15 mouse cellular contexts compared by ENCODE assay signal in the genomic region with DNA sequence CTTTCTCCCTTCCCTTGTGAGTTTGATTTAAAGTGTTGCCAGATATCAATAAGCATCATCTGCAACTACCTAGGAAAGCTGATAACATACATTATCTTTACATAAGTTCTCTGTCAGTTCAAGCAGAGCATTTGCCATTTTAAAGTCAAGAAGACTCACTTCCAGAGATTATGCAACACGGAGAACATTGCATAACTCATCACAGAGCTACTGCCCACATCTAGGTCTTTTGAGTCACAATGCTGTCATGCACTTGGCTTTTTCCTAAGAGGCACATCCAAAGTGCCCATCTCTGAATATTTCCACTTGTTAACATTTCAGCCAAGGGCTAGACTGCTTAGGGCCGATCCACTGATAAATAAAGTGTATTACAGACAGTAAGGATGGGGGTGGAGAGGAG. TPM values are rescaled to one million over a fixed set of nuclear protein-coding genes. Genes with fewer than 3 reads are reported as not detected.
A peak's percentile ranks its signal among the peaks of the same experiment; 100 is the strongest.
DNase-seq lines count a peak whose midpoint lies in the region; ATAC-seq lines count a peak whose summit lies in the region.
"Had no signal": no experiment of that assay in that cellular context is flagged by ENCODE, and none has a peak within 500 bp of the region (broad histone marks: within the 10 kb centered on the region; RNA-seq: fewer than 3 reads in every experiment).

No protein-coding gene starts in this region.

- H3K4me2 ChIP-seq in hindbrain, embryonic 12.5 days (replicated peaks): no peak overlapping the region
- H3K4me2 ChIP-seq: heart, embryonic 15.5 days; hindbrain, embryonic 15.5 days; limb, embryonic 13.5 days; lung, embryonic 14.5 days had no signal

- peak; percentile 46 to 73 for DNase-seq in frontal cortex, adult 2 months (ENCODE audit: extremely low spot score in 1 of 2, low spot score in 1 of 2)
- no peak for DNase-seq in frontal cortex, postnatal 14 days (ENCODE audit: low spot score in 2 of 2)
- DNase-seq in left cerebral cortex, postnatal 25 days (ENCODE audit: low spot score in 2 of 2): peak; percentile 43 to 86
- no peak for DNase-seq in left cerebral cortex, postnatal 10 days (ENCODE audit: extremely low spot score in 1 of 2, low spot score in 2 of 2)
- peak; percentile 8 for DNase-seq in adrenal gland, postnatal 10 days
- no peak for DNase-seq in kidney, postnatal 14 days
- DNase-seq: kidney, adult 2 months; lung, embryonic 14.5 days; spleen, adult 18-20 months had no signal

- intact Hi-C loops in left cerebral cortex, postnatal 25 days (cut with DNase I): loop anchor here (5.0 kb wide), 2 partner anchors 55 to 150 kb away; partner anchors contain the start of gene Adam22
- intact Hi-C loops in left cerebral cortex, postnatal 10 days (cut with DNase I): no loop called here

- no peaks in the 10 kb centered on the region for H3K27me3 ChIP-seq in hindbrain, embryonic 12.5 days
- H3K27me3 ChIP-seq: heart, embryonic 15.5 days; hindbrain, embryonic 15.5 days; limb, embryonic 13.5 days had no signal

- H3K9me3 ChIP-seq in hindbrain, embryonic 12.5 days (replicated peaks): no peaks in the 10 kb centered on the region
- H3K9me3 ChIP-seq: heart, embryonic 15.5 days; hindbrain, embryonic 15.5 days; limb, embryonic 13.5 days had no signal

- H3K9ac ChIP-seq in hindbrain, embryonic 12.5 days: no peak overlapping the region
- H3K9ac ChIP-seq: heart, embryonic 15.5 days; hindbrain, embryonic 15.5 days; limb, embryonic 13.5 days; lung, embryonic 14.5 days had no signal

- peak; percentile 87 for ATAC-seq in granulocyte monocyte progenitor cell, adult 5-6 weeks (replicated peaks; ENCODE audit: poor library complexity, severe bottlenecking)
- no peak for ATAC-seq in hindbrain, embryonic 12.5 days (ENCODE audit: low FRiP score)

- H3K27ac ChIP-seq in hindbrain, embryonic 12.5 days: no peak overlapping the region
- H3K27ac ChIP-seq: heart, embryonic 15.5 days; hindbrain, embryonic 15.5 days; limb, embryonic 13.5 days had no signal

- 97% methylated on average over 2 of the region's 2 CpGs for whole genome bisulfite sequencing in hindbrain, embryonic 12.5 days

- no peaks in the 10 kb centered on the region for H3K4me1 ChIP-seq in hindbrain, embryonic 12.5 days
- H3K4me1 ChIP-seq: heart, embryonic 15.5 days; hindbrain, embryonic 15.5 days had no signal

- no peak overlapping the region for H3K4me3 ChIP-seq in hindbrain, embryonic 12.5 days
- H3K4me3 ChIP-seq: erythroblast, embryonic 14.5 days; heart, embryonic 15.5 days; hindbrain, embryonic 15.5 days; limb, embryonic 13.5 days had no signal

- H3K36me3 ChIP-seq in hindbrain, embryonic 12.5 days: no peaks in the 10 kb centered on the region
- H3K36me3 ChIP-seq: heart, embryonic 15.5 days; hindbrain, embryonic 15.5 days; limb, embryonic 13.5 days had no signal

RNA-seq across cellular contexts. Expression of gene Adam22, which starts 55.6 kb away (rescaled TPM):
- 69.4 and 75.8 TPM in 2 replicates for polyA plus RNA-seq in frontal cortex, adult 2 months (2012; rRNA removed)
- total RNA-seq in left cerebral cortex, postnatal 25 days (2021): 100 to 1,000 TPM; 212 to 216 TPM
- 100 to 1,000 TPM; 207 to 208 TPM for total RNA-seq in left cerebral cortex, postnatal 10 days (2021)
- 1 to 10 TPM; 5.2 to 6.8 TPM for total RNA-seq in adrenal gland, postnatal 10 days (2021)
- total RNA-seq in granulocyte monocyte progenitor cell, adult 5-6 weeks (2014; fragmentation: Nextera tagmentation): 0.49 and 2.3 TPM in 2 replicates
- 1.2 and 1.5 TPM in 2 replicates for total RNA-seq in granulocyte monocyte progenitor cell, adult 5-6 weeks (2017)
- polyA plus RNA-seq in hindbrain, embryonic 12.5 days (2016; fragmentation: Nextera tagmentation; extraction: Ambion mirVana): 26.6 and 29.3 TPM in 2 replicates
- polyA plus RNA-seq: erythroblast, embryonic 14.5 days had no signal

Comparison
In these comparisons a context has a peak if more than half of its experiments do, and no peak if none do; other contexts are left out.
1. DNase-seq: peak in frontal cortex, adult 2 months (2 of 2), left cerebral cortex, postnatal 25 days (2 of 2) and adrenal gland, postnatal 10 days (single experiment); none in frontal cortex, postnatal 14 days (0 of 2), left cerebral cortex, postnatal 10 days (0 of 2) and kidney, postnatal 14 days (single experiment).
2. RNA of gene Adam22, which starts 55.6 kb away (total RNA-seq): 212 to 216 TPM in left cerebral cortex, postnatal 25 days and 207 to 208 TPM in left cerebral cortex, postnatal 10 days; 5.2 to 6.8 TPM in adrenal gland, postnatal 10 days and 0.49 to 2.3 TPM in granulocyte monocyte progenitor cell, adult 5-6 weeks; every median in the first group is over 10 times any median in the second.